Mouse (Mus musculus): ENCODE data around the gene Fam198b. TPM values are rescaled to one million over a fixed set of nuclear protein-coding genes. Genes with fewer than 3 reads are reported as not detected.

Fam198b gene
- total RNA-seq, 2 experiments from 2014 or later: 24.8 TPM

DNA sequence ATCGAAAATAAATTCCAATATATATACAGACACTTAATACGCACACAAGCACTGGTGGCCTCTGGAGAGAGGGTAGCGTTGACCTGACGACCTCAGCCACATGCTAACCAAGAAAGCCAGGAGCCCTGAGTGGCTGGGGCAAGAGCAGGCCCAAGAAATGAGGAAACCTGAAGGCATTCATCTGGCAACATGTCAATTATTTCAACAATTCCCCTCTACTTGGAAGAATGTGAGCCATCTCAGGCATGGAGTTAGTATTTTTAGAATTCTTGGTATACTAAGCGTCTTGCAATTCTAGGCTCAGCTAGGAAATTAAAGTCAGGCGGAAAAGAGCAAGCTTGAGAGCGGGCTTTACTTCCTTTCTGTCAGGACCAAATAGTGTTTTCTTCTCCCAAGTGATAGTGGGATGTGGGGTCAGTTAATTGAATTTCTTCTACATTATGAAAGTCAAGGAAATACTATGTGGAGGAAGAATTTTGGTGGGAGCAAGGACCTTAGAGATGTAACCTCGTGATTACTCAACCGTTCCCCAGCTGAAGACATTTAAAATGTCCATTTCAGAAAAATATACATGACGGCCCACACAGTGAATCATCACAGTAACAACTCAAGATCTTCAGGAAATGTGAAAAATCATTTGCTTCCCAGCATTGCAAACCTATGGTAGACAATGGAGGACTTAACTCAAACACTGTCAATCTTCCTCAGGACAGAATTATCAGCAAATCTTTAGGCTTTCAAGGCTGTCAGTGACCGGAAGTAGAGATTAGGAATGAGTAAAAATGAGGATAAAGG lies 93.5 kb downstream of the Fam198b start:
- DNase-seq (ENCODE audit: low spot score in 2 of 2): no peak

DNA sequence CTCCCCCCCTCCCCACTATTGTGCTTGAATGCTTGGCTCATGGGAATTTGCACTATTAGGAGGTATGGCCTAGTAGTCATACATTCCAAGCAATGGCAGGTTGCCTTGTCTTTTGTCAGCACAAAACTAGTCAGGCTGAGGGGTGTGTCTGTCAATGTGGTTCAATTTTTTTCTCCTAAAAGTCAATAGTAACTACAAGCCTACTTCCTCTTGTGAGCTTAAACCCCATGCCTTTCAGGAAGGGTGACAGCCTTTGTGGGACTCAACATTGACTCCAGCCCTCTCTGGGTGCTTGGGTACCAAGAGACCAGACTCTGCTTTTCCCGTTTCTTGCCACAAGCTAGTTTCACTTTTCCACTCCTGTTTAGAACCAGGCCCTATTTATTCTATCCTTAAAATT lies 96.4 kb downstream of the Fam198b start:
- DNase-seq (ENCODE audit: low spot score in 2 of 2): no peak

DNA sequence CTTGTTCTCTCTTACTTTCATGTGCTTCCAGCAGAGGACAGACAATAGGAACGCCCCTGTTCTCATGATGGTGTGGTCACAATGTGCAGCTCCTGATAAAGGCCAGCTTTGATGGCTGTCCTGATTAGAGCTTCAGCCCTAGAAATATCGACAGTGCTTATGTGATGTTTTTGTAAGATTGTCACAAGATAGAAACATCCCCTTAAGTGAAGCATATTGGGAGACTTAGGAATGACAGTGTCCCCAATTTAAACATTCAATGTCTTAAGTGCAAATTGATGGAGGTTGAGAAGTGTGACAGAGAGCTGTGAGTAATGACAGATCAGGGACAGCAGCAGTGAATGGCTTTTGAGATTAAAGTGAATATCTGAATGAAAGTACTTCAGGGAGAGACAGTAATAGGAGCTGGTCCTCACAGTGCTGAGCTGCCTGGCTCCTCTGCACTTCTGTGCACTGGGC lies 99.7 kb downstream of the Fam198b start:
- no peak for DNase-seq (ENCODE audit: low spot score in 2 of 2)

DNA sequence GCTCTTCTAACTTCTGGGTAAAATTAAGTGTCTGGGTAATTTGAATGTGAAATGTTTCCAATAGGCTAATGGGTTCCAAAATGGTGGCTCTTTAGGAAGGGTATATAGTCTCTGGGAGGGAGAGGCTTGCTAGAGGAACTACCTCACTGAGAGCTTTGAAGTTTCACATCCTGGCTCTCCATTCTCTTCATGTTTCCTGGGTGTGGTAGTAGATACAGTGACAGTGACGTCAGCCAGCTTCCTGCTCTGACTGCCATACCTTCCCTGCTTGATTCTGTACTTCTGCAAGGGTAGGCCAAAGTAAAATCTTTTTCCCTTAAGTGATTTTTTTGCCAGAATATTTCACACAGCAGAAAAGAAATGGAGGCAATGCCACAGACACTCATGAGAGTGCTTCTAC lies 100.2 kb downstream of the Fam198b start:
- no peak for DNase-seq (ENCODE audit: low spot score in 2 of 2)

DNA sequence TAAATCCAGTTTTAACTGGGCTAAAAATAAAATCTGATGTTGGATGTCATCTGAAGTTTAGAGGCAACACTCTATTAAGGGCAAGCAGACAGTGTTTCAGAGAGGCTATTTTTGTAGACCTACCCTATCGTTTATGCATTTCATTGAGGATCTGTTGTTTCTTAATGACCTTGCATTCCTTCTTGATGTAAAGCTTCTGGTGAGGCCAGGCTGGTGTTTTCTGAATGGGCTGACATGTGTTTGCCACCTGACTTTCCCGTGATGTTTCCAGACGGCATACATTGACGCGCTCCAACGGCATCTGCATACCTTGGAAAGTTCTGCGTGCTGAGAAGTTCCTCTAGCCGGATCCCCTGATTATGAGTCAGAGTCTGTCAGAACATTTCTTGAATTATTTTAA lies 104.9 kb downstream of the Fam198b start:
- no peak for DNase-seq (ENCODE audit: low spot score in 2 of 2)

DNA sequence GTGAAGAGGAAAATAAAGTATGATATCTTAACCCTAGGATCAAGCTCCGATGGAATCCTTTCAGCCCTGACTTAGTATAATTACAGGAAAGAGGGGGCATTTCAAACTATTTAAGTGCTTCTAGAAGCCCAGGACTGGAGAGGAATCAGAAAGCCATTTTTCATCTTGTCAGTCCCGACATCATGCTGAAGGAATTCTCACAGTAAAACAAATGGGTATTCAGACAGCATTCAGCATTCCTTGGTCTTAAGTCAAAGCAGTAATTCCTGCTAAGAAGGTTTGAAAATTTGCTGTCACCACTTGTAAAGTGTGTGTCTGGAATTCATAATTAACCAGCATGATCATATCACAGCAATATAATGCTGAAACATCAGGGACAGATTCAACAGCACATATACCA lies 105.6 kb downstream of the Fam198b start:
- no peak for DNase-seq (ENCODE audit: low spot score in 2 of 2)

DNA sequence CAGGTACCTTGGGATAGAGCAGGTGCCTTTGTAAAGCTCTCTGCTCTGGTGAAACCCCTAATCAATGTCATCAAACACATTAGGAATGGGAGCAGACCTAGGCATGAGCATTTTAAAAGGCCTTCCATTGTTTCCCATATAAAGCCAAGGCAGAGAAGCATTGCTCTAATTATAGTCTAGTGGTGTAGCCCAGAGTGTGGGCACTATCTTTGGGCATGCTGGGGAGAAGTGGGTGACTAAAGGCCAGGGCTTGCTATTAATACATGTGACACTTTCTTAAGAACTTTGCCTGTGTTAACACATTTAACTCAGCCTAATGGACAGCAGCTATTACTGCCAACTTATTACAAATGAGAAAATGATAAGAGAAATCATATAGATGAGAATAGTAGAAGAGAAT lies 106.1 kb downstream of the Fam198b start:
- DNase-seq (ENCODE audit: low spot score in 2 of 2): no peak

DNA sequence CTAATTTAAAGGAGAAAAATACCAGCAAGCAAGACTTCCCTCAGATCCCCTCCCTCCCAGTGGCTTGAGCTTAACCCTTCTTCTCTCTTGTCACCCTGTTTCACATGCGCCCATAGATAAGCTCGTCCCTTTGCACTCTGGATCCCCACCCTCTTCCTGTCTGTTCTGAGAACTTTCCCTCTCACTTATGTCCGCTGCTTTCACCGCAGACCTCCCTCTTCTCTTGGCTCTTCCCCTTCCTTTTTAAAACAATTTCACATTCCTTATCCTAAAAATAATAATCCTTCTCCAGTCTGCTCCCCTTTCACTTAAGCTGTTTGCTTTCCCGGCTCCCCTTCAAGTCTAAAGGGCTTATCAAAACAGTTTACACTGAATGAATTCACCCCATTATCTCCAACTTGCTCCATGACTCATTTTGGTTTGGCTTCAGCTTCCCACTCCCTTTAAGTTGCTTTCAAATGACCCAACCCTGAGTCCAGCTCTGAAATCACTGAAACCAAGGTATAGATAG lies 109.8 kb downstream of the Fam198b start:
- DNase-seq (ENCODE audit: low spot score in 2 of 2): no peak

DNA sequence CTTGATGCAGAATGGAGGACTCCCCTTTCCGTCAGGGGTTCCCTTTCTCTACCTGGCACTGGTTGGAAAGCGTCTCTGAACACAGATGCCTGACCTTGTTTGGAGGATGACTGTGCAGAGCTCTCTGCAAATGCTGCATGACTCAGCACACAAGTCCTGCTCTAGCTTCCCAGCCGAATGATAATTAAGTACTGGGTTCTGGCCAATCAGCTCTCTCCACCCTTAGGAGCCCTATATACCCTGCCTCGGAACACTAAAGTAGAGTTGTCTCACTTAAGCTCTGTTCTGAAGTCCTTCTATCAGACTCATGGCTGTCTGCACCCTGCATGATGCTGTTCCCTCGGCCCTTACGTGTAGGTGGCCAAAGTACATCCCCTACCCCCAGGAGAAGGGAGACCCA lies 111.4 kb downstream of the Fam198b start:
- no peak for DNase-seq (ENCODE audit: low spot score in 2 of 2)

Other genes with a start within 250 kb of the Fam198b start
- gene Rxfp1, start 146.7 kb upstream of the Fam198b start, total RNA-seq (2021): 1 to 10 TPM in 1 of 2 experiments, under 1 TPM in 1; 0.65 to 2.0 TPM
- 10 to 100 TPM; 11.3 to 13.4 TPM for gene Tmem144, start 31.8 kb upstream of the Fam198b start, total RNA-seq (2021)

Data from adrenal gland, postnatal 4 days (tissue).